Mouse (Mus musculus) adrenal gland, adult 2 months (tissue): ENCODE data around the gene Cdh26. TPM values are rescaled to one million over a fixed set of nuclear protein-coding genes. Genes with fewer than 3 reads are reported as not detected.

ENCODE experiments used
- DNase-seq: peaks from one replicate; pipeline ENCODE4 v3.0.0; 2021
- long read RNA-seq: library from polyadenylated mRNA; stranded (forward); transcript quantifications from one replicate; pipeline ENCODE4 v2.0.0, GENCODE M21; 2021
- polyA plus RNA-seq: library from polyadenylated mRNA; depleted of rRNA; stranded (reverse); fragments of >200 nt; gene quantifications from 2 replicates; pipeline ENCODE4 v1.2.3, GENCODE M21; 2012; rRNA removed
- total RNA-seq, 2 experiments: library from RNA; stranded (reverse); gene quantifications; 2 replicates each; pipeline ENCODE4 v1.2.3; 2021

Cdh26 gene
- total RNA-seq (not detected), polyA plus RNA-seq (not detected in 2 replicates)
- long read RNA-seq: 0 reads

DNA sequence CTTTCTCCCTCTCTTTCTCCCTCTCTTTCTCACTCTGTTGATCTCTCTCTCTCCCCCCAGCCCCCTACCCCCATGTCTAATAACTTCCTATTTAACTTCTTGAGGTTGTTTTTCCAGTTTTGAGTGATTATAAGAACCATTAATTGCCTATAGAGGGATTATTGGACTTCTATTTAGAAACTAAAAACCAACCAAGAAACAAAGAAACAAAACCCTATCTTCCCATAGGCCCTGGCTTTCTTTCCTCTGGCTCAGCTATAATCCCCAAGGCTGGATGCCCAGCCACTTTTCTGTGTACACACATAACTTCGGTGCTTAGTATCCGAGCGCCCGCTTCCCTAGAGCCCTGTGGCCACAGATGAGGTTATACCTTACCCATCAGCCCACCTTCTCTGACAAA lies at the start of gene Cdh26:
Gene Cdh26 (plus strand): TSS at position 301 of the 400 bp plus-strand sequence.
- no peak for DNase-seq

DNA sequence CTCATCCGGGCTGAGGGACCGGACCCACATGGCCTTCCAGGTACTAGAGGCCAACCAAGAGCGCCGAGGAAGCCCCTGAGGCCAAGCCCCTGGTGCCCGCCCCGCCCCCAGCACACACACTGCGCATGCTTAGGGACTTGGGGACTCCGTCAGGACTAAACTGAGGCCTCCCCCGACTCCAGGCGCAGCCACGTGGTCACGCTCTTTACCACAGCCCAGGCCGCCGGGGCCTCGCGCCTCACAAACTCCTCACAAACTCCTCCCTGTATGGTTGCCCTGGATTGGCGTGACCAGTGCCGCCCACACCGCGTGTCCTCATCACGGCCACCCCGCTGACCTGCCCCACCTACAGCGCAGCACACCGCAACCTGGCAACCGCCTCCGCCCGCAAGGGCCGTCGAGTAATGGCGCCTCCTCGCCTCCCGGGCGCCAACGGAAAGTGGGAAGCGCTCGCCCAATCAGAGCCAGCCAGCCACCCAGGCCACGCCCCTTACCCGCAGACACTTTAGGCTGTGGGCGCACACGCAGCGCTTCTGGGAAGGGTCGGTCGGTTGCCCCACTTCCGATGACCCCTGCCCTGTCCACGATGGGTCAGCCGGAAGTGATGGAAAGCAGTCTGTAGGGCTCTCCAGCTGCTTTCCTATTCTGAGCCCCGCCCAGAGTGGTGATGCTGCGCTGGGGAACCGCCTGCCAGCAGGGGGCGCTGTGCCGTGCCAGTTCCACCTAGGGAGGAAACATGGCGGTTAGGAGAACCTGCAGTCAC lies 23.1 kb upstream of the Cdh26 start, which contains the start of gene Sycp2:
Gene Sycp2 (minus strand): TSS at position 633 of the 763 bp plus-strand sequence.
- DNase-seq: no peak

DNA sequence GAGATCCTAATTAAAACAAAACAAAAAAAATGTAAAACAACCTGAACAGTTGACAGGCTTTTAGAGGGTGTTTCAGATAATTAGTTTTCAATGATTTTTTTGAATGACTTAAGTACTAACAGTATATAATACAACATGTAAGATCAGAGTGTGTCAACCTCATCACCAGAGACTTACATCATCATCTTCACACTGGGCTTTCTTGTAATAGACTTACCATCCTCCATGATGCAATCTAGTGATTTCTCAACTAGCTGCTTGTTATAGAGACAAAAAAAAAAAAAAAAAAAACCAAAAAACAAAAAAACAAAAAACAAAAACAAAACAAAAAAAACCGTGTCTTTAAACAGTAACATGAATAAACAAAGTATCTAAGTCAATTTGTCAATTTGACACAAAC lies 21.3 kb upstream of the Cdh26 start:
- DNase-seq: no peak

DNA sequence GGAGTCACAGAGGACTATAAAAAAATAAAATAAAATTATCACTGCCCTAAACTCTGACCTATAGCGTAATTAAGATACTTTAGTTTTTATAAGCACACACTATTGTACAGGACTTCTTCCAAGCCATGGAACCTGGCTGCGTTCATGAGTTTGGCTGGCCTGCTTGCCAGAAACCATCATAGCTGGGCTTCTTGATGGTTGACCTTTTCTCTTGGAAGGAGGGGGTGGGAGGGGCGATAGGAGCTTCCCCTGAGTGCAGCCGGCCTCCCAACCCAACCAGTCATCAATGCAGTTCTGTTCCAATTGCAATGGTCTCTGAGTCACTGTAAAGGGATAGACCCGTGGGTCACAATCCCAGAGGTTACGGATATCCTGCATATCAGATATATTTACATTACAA lies 20.0 kb upstream of the Cdh26 start:
- DNase-seq: no peak

DNA sequence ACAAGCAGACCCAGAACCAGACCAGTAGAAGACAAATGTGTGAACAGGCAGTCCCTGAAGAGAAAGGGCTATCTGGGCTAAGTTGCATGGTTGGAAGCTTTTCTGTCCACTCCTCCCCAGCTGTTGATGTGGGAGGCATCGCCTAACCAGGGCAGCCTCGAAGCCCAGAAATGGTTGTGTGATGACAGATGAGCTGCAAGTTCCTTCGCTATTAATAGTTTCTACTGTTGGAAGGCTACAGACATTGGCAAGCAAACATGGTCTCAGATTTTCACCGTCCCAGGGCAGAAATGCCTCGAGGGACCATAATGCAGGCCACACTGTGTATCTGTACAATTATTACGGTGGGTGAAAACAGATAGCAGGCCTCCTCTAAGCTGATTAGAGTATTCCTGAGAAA lies 17.7 kb upstream of the Cdh26 start:
- no peak for DNase-seq

DNA sequence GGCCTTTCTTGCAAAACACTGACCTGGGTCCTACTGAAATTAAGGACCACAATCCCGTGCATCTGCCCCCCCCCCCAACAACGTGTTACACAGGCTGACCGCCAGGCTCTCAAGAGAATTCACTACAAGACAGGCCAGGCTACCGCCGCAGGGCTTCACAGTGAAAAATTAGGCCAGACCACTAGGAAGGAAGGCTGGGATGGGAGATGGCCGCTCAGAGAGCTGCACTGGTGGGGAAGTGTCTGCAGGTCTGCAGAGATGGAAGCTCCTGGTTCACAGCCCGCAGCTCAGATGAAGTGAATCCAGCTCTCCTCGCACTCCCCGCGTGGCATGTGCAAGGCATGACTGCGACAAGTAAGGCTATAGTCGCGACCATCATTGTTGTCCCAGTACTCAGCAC lies 17.2 kb upstream of the Cdh26 start:
- no peak for DNase-seq

DNA sequence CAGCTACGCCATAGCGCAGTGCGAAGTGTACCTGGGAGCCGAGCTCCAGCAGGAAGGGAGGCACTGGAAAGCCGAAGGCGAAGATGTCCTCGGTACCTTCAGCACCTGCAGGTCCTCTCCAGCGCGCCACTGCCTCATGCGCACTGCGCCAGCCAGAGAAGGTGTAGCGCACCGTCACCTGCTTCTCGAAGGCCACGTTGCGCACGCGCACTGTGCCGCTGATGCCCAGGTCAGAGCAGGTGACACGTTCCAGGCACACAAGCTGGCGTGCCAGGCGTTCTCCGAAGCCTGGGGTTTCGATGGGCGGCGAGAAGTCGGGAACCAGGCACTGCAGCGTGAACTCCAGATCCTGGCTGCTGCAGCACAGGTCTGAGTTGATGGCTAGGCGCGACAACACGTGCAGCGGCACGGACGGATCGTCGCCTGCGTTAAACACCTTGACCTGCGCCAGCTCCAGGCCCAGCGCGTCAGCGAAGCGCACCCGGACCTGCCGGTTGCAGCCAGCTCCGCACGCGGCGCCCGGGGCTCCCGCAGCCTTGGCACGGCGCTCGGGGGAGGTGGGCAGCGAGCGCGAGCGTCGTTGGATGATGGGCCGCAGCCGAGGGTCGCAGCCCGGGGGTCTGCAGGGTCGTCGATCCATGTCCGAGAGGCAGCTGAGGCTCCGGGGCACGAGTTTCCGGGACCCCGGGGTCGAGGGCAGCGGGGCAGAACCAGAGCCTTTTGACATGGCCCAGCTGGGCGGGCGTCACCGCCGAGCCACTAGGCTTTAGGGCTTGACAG lies 16.7 kb upstream of the Cdh26 start:
- peak; percentile 27 for DNase-seq

DNA sequence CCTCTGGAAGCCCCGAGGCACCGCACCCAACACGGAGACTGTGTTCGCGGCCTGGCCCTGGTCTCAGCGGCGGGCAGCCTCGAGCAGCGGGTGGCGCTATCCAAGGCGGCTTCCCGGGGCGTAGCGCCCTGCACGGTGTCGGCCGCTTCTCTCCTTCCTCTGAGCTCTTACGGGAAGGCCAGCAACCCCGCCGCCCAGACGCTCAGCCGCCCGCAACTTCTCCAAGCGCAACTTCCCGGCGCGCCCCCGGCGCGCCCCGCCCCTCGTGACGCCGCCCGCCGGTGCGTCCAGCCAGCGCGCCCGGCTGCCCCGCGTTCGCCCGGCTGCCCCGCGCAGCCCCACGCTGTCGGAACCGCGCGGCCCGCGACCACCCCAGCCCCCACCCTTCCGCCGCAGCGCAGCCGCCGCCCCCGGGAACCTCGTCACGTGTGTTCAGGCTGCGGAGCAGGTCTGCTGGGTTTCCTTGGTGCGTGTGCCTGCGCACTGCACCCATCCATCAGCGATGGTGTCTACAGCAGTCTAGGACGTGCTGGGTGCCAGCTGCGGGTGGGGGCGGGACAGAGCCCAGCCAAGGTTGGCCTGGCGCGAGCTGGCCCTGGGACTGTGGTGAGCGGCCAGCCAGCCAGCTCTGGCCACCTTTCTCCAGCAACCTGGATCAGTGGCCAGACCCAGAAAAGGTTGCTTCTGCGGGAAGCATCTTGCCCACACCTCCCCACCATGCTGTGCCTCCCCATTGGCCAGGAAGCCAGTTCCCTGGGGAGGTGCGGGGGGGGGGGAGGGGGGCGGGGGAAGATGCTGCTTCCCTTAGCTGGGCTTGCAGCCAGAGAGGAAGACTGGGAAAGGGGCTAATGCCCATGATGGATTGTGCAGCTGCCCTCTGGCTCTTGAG lies 15.8 kb upstream of the Cdh26 start, which contains the start of the genes Ppp1r3d and Fam217b:
Gene Ppp1r3d (minus strand): TSS at position 212 of the 889 bp plus-strand sequence.
Gene Fam217b (plus strand): TSS at position 264 of the 889 bp plus-strand sequence.
- peak; percentile 68 for DNase-seq

DNA sequence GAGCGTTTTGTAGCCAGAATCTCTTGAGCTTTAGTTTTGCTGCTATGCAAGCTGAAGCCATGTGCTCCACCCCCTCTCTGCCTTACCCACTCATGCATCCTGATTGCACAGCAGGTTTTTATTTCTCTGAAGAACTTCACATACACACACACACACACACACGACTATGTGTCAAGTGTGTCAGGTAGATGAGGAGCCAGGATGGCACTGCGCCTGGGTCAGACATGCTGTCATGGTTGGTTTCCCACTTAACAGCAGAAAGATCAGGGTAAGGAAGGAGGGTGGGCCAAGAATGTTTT lies 15.2 kb upstream of the Cdh26 start:
- no peak for DNase-seq

DNA sequence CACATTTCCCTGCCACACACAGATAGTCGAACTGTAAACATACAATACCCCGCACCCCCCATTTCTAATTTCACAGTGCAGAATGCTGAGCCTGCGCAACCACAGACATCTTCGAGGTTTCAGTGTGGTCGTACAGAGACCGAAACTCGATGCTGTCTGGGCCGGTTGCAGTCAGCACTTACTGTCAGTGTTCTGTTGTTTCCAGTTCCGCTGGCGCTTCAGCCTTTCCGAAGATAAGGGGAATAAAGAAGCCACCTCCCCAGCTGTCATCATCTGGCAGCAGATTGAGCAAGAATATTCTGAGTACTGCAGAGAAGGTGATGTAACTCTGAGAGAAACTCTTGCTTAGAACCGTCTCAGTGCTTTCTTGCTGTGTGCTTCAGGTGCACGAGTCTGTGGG lies 13.9 kb upstream of the Cdh26 start:
- no peak for DNase-seq

DNA sequence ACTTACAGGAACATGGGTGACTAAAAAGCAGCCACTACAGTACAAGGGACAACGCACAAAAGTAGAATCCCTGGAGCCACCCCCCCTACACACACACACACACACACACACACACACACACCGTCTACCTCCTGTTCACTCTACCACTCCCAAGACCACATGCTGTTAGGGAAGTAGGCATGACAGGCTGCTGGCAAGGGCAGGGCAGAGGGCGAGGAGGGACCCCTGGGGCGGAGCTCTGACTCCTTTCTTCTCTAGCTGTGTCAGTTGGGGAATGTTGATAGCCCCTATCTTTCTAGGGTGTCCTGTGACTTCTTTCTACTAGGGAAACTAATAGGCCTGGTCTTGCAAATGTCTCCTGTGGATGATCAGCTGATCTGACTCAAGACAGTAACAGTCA lies 13.4 kb upstream of the Cdh26 start:
- DNase-seq: no peak

DNA sequence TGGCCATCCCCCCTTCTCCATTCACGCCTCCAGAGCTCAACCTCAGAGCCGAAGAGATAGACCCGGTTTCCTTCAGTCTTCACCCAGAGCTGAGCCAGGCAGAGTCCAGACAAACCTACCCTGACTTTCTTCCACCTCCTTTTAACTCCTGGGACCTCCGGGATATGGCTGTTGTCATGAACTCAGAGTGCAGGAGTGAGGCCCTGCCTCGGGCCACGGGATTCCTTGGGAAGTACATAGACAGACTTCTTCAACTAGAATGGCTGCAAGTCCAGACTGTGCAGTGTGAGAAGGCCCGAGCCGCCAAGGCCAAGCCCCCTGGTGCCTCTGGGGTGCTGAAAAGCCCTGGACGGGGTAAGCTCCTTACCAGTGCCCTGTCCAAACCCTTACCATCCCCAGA lies 9.8 kb upstream of the Cdh26 start:
- no peak for DNase-seq

DNA sequence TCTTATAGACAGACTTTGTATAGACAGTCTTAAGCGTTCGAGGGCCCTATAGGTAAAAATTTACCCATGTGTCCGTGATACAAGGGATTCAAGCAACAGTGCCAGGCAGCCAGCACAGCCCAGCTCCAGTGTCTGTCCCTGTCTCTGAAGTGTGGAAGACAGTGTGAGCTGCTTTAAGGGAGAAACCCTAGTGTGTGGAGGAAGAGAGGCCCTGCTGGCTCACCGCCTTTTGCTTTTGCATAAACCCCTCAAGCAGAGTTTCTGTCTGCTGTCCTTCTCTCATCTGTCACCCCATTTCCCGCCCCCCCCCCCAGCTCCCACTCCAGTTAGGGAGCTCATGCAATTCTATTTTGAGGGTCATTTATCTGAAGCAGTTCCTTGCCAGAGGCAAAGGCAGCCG lies 8.7 kb upstream of the Cdh26 start:
- DNase-seq: no peak

DNA sequence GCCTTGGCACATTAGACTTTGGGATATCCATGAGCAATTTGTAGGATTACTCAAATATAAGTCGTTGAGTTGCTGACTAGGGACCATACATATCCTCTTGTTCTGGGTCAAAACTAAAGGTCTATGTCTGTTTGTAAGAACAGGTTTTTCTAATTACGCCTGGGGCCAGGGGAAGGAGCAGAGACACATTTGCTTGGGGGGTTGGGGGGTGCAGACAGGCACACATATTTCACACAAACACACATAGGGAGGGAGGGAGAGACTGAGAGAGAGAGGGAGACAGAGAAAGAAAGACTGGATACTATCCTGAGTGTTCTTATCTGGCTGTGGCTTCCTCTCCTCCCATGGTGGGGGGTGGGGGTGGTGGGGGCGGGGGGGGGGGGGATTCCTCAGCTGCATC lies 8.1 kb upstream of the Cdh26 start:
- DNase-seq: no peak

DNA sequence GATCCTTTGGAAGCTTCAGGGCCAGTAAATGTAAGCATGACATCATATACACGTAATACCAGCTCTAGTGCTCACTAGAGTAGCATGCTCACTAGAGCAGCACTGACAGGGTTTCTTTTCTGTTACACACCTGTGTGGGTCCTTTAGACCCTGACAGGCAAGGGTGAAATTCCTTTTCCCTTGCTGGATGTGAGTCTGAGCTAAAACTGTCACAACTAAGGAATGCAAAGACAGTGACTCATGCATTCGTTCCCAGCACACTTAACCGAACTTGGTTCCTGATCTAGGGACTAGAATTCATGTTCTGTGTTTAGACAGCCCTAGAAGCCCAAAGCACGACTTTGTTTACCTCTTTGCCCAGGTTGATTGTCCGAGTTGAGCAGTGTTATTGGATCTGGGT lies 7.1 kb upstream of the Cdh26 start:
- DNase-seq: no peak

DNA sequence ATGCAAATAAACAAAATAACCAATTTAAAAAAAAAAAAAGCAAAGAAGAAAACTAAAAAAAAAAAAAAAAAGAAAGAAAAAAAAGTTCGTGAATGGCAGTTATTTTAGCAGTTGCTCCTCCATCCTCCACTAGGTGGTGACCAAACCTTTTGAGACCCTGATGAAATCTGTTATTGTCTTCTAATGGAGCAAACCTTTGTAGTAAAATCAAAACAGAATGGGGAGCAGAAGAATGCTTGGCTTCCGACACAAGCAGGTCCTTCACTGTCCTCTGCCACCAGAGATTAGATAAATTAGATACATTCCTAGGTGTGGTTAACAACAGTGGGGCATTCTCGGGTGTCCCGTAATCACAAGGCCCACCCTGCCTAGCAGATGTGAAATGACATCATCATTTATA lies 4.1 kb upstream of the Cdh26 start:
- no peak for DNase-seq

DNA sequence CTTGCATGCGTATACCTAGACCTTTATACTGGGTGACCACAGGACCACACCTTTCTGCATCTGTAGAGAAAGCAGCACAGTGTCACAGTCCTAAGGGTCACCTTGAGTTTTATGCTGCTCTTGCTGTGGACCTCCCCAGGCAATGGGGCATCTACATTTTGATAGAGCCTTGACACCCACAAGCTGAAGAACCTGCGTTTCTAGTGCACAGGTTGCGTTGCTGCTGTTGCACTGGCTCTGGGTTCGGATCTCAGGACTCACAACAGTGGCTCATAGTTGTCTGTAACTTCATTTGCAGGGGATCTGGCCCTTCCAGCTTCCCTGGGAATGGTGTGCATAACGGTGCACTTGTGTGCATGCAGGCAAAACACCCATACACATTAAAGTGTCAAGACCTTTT lies 3.1 kb upstream of the Cdh26 start:
- no peak for DNase-seq

DNA sequence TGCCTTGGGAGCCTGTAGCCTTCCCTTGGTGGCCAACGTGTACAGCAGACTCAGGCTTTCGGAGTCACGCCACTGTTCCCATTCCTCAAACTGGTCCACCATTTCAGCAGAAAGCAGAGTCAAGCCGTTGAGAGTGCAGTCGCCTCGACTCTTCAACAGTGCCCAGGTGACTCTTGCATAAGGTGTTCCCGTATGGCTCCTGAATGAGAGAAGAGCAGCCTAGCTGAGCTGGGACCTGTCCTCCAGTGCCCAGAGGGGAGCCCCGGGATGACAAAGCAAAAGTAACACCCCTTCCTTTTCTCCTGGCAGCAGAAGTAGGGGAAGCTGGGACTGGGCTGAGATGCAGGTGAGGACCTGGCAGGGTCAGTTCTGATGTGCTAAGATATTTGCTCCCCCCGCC lies 2.1 kb upstream of the Cdh26 start:
- DNase-seq: no peak

DNA sequence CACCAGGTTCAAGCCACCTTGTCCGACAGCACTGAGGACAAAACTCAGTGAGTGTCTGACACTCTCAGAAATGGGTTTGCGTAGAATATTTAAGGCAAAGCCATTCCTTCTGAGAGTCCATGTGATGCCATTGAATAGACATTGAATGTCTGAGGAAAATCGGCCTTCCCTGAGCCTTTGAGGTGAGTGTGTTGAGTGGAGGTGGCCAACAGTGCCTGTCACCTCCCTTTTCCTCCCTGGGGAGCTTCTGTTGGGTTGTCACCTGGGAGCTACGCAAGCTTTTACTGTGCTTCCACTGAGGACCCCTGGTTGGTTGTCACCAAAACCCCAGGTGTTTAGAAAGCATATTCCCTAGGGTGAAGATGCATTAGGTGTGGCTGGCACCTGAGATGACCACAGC lies 1.7 kb upstream of the Cdh26 start:
- no peak for DNase-seq

DNA sequence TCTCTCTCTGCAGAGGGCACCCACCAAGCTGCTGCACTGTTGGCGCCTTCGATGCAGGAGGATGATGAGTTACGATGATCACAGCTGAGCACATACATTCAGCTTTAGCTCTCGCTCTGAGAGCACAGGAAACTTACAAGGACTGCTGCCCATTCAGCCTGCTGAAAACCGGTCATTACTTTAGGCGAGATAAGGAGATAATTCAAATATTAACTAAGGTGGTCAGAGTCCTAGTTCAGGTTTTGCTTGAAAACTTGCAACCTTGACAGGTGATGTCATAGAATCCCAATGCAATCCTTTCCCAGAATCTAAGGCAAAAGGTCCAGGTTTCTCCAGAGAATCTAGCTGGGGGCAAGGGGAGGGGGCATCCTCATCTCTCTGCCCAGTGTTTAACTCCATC lies 905 bp upstream of the Cdh26 start:
- no peak for DNase-seq

DNA sequence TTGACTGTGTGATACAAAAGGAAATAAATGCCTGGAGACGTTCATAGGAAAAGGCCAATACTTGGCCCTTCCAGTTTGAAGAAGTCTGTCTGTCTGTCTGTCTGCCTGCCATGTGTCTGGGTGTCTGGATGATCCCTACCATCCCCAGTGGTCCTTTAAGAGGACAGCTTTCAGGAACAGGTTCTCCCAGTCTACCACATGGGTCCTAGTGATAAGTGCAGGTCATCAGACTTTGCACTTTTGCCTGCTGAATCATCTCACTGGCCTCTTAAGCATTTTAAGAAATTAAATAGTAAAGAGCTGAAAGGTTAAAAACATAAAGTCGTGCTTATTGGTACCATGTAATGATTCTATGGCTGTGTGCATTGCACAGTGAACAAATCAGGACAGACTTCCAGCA lies 3.2 kb downstream of the Cdh26 start:
- no peak for DNase-seq

DNA sequence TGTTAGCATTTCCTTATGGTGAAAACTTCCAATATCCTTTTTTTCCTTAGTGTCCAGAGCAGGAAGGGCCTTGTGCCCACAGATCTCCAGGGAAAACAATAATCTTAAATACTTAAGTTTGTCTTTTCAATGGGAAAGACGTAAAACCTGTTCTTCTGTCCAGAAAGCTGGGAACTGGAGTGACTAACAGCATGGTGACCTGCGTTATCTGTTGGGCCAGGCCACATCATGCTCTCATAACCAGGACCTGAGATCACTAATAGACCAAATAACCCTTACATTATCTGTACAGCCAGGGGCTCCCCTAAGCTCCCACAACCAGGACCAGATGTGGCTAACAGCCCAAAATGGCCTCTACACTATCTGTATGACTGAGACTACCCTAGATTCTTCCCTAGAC lies 3.6 kb downstream of the Cdh26 start:
- DNase-seq: no peak

DNA sequence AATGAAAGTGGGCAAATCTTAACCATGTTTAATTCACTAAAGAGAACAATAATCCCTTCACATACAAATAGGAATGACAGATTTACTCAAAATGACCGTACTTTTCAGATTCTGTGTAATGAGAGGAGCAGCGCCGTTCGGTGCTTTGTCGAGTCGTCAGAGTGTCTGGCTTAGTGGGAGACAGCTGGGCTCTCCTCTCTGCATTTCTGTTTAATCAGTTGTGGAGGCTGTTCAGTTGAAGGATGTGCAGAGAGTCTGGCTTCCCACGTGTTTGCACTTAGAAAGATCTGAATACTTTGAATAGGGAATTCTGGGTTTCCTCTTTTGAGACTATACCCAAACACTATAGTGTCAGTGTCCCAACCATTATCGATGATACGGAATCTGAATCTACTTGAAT lies 7.0 kb downstream of the Cdh26 start:
- no peak for DNase-seq
